Mouse (Mus musculus) frontal cortex, postnatal 14 days (tissue): ENCODE data around the gene Ube2d3.
"Not testable (repeated sequence)": the region's sequence is repeated elsewhere in the genome, so short reads cannot be mapped to it uniquely, and the experiment has no call there.

Source experiments
- DNase-seq, 2 experiments: peaks; one replicate each; pipeline ENCODE4 v3.0.0; 2022; ENCODE audit warnings: low spot score in 2 of 2

Ube2d3 gene

GRCm38 (mm10) chr3:135438531-135438912 is 573 bp downstream of the Ube2d3 start:
- peak; percentile 92 to 93 for DNase-seq

GRCm38 (mm10) chr3:135438913-135439531 is 1.1 kb downstream of the Ube2d3 start:
- DNase-seq, result peak; percentile 58 to 66

DNA sequence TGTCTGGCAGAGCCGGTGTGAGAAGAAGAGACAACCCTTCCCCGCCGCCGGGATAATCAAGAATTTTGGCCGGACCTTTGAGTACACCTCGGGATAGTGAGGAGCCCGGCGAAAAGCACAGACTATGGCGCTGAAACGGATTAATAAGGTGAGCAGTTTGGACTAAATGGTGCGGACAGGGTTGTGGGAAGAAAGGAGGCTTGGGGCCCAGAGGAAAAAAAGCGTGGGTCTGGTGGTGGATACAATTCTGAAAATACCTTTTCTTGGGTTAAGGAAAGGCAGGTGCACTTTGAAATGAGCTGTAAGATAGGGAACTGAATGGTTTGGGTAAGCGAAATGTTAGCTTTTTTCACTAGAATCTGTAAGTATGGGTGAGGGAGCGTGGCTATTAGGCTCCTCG is 1.7 kb downstream of the Ube2d3 start:
- DNase-seq, result peak in 1 of 2 experiments; percentile 6

- DNase-seq, result peak; percentile 9 to 13
Observed at GRCm38 (mm10) chr3:135440221-135440620, 2.3 kb downstream of the Ube2d3 start.

GRCm38 (mm10) chr3:135440621-135441020 is 2.7 kb downstream of the Ube2d3 start:
- DNase-seq, result no peak

- DNase-seq, result no peak
Observed at GRCm38 (mm10) chr3:135444930-135445329, 7.0 kb downstream of the Ube2d3 start.

DNA sequence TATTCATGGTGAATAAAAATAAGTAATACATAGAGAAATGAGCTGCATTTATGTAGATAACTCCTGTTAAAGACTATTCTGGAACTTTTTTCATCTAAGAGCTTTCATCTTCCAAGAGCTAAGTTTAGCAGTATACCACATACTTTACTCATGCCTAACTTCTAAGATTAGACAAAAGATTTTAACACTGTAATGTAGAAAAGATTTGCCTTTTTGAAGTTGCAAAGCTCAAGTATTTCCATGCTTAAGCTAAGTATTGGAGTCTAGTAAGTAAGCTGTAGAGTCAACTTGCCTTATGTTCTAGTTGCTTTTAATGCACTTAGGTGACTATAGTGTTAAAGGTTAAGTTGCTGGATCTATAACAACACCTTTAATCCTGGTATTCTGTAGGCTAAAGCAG is 21.0 kb downstream of the Ube2d3 start:
- DNase-seq, result no peak

GRCm38 (mm10) chr3:135468402-135468801 is 30.5 kb downstream of the Ube2d3 start:
- no peak for DNase-seq

DNA sequence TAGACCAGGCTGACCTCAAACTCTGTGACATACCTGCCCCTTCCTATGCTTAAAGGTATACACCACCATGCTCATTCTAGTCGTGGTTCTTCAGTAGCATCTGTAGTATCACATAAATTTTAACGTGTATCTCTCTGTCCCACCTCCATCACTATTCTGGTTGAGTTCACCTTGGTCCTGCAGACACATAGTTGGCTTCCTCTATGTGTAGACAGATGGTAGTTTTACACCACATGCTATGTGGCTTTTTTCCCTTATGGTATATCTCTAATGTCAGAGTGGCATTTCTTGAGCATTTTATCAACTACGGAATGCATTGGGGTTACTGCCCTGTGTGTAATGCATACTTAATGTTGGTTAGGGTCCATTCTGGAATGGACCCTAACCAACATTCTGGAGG is 31.2 kb downstream of the Ube2d3 start:
- no peak for DNase-seq

- peak in 1 of 2 experiments; percentile 37 for DNase-seq
Observed at GRCm38 (mm10) chr3:135469974-135470373, 32.0 kb downstream of the Ube2d3 start.

GRCm38 (mm10) chr3:135470823-135471222 is 32.9 kb downstream of the Ube2d3 start:
- no peak for DNase-seq

- DNase-seq, result no peak
Observed at GRCm38 (mm10) chr3:135475025-135475424, 37.1 kb downstream of the Ube2d3 start.

- DNase-seq, result no peak
Observed at GRCm38 (mm10) chr3:135476286-135476685, 38.3 kb downstream of the Ube2d3 start.

GRCm38 (mm10) chr3:135476977-135477376 is 39.0 kb downstream of the Ube2d3 start:
- no peak for DNase-seq

DNA sequence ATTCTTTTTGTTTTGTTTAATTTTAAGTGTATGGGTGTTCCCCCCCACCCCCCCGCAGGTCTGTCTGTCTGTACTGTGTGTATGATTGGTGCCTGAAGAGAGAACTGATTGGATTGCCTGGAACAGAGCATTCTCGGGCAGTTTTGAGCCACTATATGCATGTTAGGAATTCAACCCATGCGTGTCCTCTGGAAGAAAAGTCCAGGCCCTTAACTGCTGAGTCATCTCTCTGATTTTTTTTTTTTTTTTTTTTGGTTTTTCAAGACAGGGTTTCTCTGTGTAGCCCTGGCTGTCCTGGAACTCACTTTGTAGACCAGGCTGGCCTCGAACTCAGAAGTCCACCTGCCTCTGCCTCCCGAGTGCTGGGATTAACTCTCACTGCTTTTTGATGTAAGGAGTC is 41.1 kb downstream of the Ube2d3 start:
- DNase-seq, result not testable (repeated sequence)

DNA sequence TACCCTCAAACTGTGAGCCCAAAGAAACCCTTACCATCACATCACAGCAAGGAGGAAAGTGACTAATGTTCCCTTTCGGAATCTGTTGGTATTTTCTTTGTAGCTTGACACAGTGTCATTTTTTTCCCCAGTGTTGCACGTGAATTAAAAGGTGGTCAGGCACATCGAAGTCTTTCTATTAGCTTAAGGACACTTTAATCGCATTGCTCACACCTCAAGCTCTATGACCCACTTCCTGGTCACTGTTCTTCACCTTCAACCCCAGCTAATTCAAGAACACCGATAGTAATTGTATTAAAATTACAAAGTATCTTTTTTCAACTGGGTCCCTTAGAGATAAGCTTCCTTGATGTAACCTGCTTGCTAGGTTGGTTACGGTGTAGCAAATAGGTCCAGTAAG is 42.8 kb downstream of the Ube2d3 start:
- DNase-seq, result no peak

GRCm38 (mm10) chr3:135481608-135482007 is 43.7 kb downstream of the Ube2d3 start:
- DNase-seq, result no peak

DNA sequence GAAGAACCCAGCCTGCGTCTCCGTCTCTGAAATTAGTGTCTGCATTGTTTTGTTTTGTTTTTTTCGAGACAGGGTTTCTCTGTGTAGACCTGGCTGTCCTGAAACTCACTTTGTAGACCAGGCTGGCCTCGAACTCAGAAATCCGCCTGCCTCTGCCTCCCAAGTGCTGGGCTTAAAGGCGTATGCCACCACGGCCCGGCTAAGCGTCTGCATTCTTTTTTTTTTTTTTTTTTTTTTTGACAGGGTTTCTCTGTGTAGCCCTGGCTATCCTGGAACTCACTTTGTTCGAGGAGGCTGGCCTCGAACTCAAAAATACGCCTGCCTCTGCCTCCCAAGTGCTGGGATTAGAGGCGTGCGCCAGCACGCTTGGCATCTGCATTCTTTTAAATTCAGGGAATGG is 46.7 kb downstream of the Ube2d3 start:
- not testable (repeated sequence) for DNase-seq

DNA sequence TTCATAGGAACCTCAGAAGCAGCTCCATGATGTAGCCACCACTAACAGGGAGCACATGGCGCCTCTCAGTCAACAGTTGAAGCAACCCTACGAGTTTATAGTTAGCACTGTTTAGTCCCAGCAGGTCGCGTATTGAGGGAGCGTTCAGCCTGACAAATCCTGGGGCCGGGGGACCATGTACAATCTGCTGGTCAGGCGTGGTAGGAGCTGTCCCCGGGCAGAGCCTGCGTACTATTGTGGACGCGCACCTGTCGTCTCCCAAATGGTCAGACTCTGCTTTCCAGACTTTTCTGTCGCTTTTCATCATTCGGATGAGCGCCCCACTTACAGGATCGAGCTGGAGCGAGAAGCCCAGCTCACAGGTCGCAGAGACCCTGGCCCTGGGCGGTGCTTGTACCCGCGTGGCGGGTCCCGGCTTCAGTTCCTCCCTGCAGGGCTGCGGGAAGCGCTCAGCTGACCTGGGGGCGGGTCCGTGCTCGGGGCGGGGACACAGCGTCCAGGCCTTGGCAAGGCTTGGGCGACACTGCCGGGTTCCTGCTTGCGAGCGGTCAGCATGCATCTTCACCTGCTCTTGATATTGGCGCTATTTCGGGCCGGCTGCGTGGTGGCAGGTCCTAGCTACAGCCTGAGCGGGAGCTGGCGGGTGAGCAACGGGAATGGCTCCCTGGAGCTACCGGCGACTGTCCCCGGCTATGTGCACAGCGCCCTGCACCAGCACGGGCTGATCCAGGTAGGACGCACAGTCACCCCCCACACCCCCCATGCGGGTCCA is 47.4 kb downstream of the Ube2d3 start, which contains the start of gene Manba:
TSS of gene Manba (plus strand) at position 484 of the 772 bp plus-strand sequence.
- peak in 1 of 2 experiments; percentile 33 for DNase-seq

DNA sequence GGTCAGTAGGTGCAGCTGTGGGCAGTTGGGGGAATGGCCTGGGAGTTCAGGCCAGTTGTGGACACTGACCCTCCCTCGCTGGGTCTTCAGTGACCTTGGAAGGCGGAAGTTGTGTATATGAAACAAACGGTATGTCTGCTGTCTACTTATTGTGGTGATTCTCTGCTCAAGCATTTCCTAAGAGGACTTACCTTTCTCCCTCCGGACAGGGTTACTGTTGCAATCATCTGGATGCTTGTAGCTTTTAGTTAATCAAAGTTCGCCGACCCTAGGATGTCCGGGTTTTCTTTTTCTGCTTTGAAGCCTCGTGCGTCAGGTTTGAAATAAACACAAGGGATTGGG is 47.9 kb downstream of the Ube2d3 start:
- no peak for DNase-seq

DNA sequence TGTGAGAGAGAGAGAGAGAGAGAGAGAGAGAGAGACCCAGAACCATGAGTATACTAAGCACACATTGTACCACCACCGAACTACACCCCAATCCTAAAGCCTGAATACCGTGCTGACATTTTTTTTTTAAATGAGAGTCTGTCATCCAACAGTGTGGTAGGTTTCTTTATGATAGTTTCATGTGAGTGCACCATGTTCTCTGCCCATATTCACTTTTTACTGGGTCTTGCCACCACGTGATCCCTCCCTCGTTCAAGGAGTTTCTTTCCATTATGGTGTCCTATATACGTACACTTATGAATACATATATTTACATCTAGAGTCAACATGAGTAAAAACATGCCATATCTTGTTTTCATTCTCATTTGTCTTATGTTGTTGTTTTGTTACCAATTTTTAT is 48.4 kb downstream of the Ube2d3 start:
- no peak for DNase-seq

GRCm38 (mm10) chr3:135487803-135488202 is 49.9 kb downstream of the Ube2d3 start:
- no peak for DNase-seq

DNA sequence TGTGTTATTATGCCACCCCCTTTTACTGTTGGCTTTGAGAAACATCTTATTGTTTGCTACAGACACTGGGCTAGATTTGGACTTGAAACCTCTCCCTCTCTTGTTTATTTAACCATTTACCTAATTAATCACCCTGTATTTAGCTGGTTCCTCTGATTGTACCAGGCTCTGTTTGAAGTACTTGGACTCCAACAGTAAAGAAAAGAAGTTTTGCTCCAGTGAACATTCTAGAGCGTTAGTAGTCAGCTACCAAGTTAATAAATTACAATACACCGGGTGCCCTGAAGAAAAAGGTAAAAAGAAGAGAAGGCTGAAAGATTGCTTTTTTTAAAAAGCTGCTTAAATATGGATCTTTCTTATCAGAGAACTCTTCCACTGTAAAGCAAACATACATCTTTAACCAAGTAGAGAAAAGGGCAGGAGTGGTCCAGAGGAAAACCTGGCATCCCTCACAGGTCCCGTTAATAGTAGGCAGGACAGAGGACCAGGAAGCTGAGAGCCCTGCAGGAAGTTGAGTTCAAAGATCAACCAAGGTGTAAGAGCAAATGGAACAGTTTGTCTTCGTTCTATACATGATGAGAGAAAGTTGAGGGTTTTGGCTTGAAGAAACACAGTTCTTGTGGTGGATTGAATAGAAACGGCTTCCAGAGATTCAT is 52.0 kb downstream of the Ube2d3 start:
- no peak for DNase-seq
